Mouse (Mus musculus): Measurements from ENCODE around the gene Hoxd13. TPM values are rescaled to one million over a fixed set of nuclear protein-coding genes. Genes with fewer than 3 reads are reported as not detected.
A peak's percentile ranks its signal among the peaks of the same experiment; 100 is the strongest.

Gene Hoxd13
- total and polyA plus RNA-seq, 2 experiments from 2014 or later, result not detected

DNA sequence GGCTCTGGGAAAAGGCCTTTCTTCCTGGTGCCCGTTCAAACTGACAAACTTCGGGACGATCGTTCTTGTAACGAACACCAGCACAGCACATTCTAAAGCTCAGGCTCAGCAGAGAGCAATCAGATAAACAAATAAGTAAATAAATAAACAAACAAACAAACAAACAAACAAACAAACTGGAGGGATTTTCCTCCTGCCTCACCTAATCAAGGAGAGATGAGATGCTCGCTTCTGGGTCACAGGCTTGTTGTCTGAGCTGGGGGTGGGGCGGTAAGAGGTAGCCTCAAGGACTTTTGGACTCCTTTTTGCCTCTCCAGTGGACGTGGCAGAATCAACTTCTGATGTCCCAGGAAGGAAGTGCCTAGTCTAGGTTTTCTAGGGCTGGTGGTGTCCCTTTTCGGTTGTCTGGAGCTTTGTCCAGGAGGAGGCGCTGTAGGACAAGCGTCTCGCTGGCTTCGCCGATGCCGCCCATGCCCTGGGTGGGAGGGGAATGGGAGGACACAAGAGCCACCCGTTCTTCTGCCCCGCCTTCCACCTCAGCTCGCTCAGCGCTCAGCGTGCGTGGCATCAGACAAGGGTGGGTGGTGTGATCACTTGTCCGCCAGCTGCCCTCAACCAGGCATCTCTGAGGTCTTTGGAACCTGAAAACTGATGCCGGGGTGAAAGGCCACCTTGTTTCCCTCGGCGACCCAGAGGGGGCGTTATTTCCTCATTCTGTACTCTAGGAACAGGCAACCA, 47.6 kb downstream of the Hoxd13 start:
- Histone ChIP-seq H3K4me3 (ENCODE audit: low read depth, low read length) (peak overlapping the region; percentile 8; the same call in 1 of the 2 replicates), H3K27ac (ENCODE audit: low read depth, low read length) (no peak overlapping the region), H3K27me3 (ENCODE audit: insufficient read depth, low read length) (peaks cover 89% of the 10 kb centered on the region), H3K9me3 (ENCODE audit: low read length) (no peaks in the 10 kb centered on the region), H3K4me2 (ENCODE audit: low read depth) (peak overlapping the region; percentile 17; the same call in 1 of the 2 replicates), H3K9ac (no peak overlapping the region), H3K36me3 (ENCODE audit: insufficient read depth) (no peaks in the 10 kb centered on the region), H3K4me1 (ENCODE audit: insufficient read depth) (no peaks in the 10 kb centered on the region)
- 2% methylated on average over 26 of the region's 26 CpGs for WGBS
- TF ChIP-seq CTCF (IDR thresholded peaks at IDR 0.05; ENCODE audit: low read depth), result peak; percentile 92
- DNase-seq (peak; percentile 87), ATAC-seq (peak; percentile 73)

DNA sequence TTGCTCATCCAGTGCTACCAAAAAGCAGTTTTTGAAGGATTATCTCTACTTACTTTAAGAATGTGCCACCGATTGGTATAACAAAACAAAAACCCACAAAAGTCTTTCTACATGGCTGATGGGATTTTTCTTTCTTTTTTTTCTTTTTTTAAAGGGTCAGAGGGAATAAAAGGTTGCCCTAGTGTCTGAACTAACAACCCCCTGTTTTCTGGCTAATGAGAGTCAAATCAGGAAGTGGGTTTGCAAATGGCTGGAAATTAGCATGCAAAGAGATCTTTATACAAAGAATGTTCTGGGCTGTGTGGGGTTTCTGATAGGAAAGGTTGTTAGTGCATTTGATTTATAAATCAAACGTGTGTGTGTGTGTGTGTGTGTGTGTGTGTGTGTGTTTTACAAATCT, 52.3 kb downstream of the Hoxd13 start:
- 4% methylated on average over 2 of the region's 2 CpGs for WGBS
- Histone ChIP-seq H3K4me1 (ENCODE audit: insufficient read depth) (no peaks in the 10 kb centered on the region), H3K27ac (ENCODE audit: low read depth, low read length) (no peak overlapping the region), H3K27me3 (ENCODE audit: insufficient read depth, low read length) (peaks cover 100% of the 10 kb centered on the region), H3K4me3 (ENCODE audit: low read depth, low read length) (no peak overlapping the region), H3K36me3 (ENCODE audit: insufficient read depth) (no peaks in the 10 kb centered on the region), H3K9me3 (ENCODE audit: low read length) (no peaks in the 10 kb centered on the region), H3K9ac (no peak overlapping the region), H3K4me2 (ENCODE audit: low read depth) (no peak overlapping the region)
- ATAC-seq (no peak), DNase-seq (no peak)
- TF ChIP-seq CTCF (IDR thresholded peaks at IDR 0.05; ENCODE audit: low read depth), result no peak

DNA sequence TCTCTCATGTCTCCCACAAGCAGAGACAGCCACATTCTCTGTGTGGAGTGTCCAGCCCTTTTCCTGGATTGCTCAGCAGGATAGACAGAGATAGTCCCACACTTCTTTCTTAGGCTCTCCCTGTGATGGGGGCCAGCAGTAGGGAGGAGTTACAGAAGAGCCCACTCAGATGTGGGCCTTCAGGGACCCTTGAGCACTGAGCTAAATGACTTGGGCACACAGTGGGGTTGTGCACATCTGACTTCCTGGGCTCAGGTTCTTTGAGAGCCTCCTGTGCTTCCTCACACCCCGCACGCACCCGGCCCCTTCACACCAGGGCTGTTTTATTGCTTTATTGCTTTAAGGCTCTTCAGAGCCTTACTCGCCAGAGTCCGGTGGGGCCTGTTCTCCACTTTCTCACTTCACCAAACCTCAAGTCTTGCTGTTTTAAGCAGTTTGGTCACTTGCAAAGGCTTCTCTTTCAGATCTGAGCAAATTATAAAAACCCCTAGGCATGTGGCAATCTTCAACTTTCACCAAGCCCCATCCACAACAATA, 52.9 kb downstream of the Hoxd13 start:
- Histone ChIP-seq H3K4me3 (ENCODE audit: low read depth, low read length) (no peak overlapping the region), H3K27me3 (ENCODE audit: insufficient read depth, low read length) (peaks cover 100% of the 10 kb centered on the region), H3K4me1 (ENCODE audit: insufficient read depth) (no peaks in the 10 kb centered on the region), H3K9ac (no peak overlapping the region), H3K9me3 (ENCODE audit: low read length) (no peaks in the 10 kb centered on the region), H3K36me3 (ENCODE audit: insufficient read depth) (no peaks in the 10 kb centered on the region), H3K27ac (ENCODE audit: low read depth, low read length) (no peak overlapping the region), H3K4me2 (ENCODE audit: low read depth) (no peak overlapping the region)
- 6% methylated on average over 5 of the region's 5 CpGs for WGBS
- no peak for DNase-seq
- no peak for ATAC-seq
- TF ChIP-seq CTCF (IDR thresholded peaks at IDR 0.05; ENCODE audit: low read depth), result no peak

Small RNA genes lying within 50 kb of the gene (microRNA-seq; reads per million reads assigned to microRNA genes)
- 0 reads per million in 2 experiments for gene Gm44463

Other genes with a start within 250 kb of the Hoxd13 start
- 47.5 and 67.5 TPM in 2 replicates for gene Lnpk, start 88.9 kb upstream of the Hoxd13 start, total RNA-seq (2014; rRNA removed)
- 22.7 and 32.6 TPM in 2 replicates for gene Lnpk, start 88.9 kb upstream of the Hoxd13 start, polyA plus RNA-seq (2015; fragmentation: Nextera tagmentation; extraction: Ambion mirVana)
- gene Evx2, start 8.8 kb upstream of the Hoxd13 start, total RNA-seq (2014; rRNA removed), result not detected in 2 replicates
- not detected in 2 replicates for gene Evx2, start 8.8 kb upstream of the Hoxd13 start, polyA plus RNA-seq (2015; fragmentation: Nextera tagmentation; extraction: Ambion mirVana)
- not detected in 2 replicates for gene Hoxd12, start 6.7 kb downstream of the Hoxd13 start, total RNA-seq (2014; rRNA removed)
- not detected in 2 replicates for gene Hoxd12, start 6.7 kb downstream of the Hoxd13 start, polyA plus RNA-seq (2015; fragmentation: Nextera tagmentation; extraction: Ambion mirVana)
- not detected in 2 replicates for gene Hoxd11, start 11.2 kb downstream of the Hoxd13 start, total RNA-seq (2014; rRNA removed)
- gene Hoxd11, start 11.2 kb downstream of the Hoxd13 start, polyA plus RNA-seq (2015; fragmentation: Nextera tagmentation; extraction: Ambion mirVana), result not detected in 2 replicates
- gene Hoxd10, start 23.6 kb downstream of the Hoxd13 start, total RNA-seq (2014; rRNA removed), result not detected in 2 replicates
- not detected in 2 replicates for gene Hoxd10, start 23.6 kb downstream of the Hoxd13 start, polyA plus RNA-seq (2015; fragmentation: Nextera tagmentation; extraction: Ambion mirVana)
- not detected in 2 replicates for gene Hoxd9, start 29.4 kb downstream of the Hoxd13 start, total RNA-seq (2014; rRNA removed)
- not detected in 2 replicates for gene Hoxd9, start 29.4 kb downstream of the Hoxd13 start, polyA plus RNA-seq (2015; fragmentation: Nextera tagmentation; extraction: Ambion mirVana)
- 0.10 TPM in 1 of 2 replicates, not detected in the other for gene Hoxd8, start 36.3 kb downstream of the Hoxd13 start, total RNA-seq (2014; rRNA removed)
- gene Hoxd8, start 36.3 kb downstream of the Hoxd13 start, polyA plus RNA-seq (2015; fragmentation: Nextera tagmentation; extraction: Ambion mirVana), result 0.22 TPM in 1 of 2 replicates, not detected in the other
- not detected in 2 replicates for gene Hoxd3, start 43.6 kb downstream of the Hoxd13 start, total RNA-seq (2014; rRNA removed)
- not detected in 2 replicates for gene Hoxd3, start 43.6 kb downstream of the Hoxd13 start, polyA plus RNA-seq (2015; fragmentation: Nextera tagmentation; extraction: Ambion mirVana)
- gene Hoxd4, start 43.6 kb downstream of the Hoxd13 start, total RNA-seq (2014; rRNA removed), result not detected in 2 replicates
- not detected in 2 replicates for gene Hoxd4, start 43.6 kb downstream of the Hoxd13 start, polyA plus RNA-seq (2015; fragmentation: Nextera tagmentation; extraction: Ambion mirVana)
- gene Gm28230, start 58.4 kb downstream of the Hoxd13 start, total RNA-seq (2014; rRNA removed), result not detected in 2 replicates
- gene Gm28230, start 58.4 kb downstream of the Hoxd13 start, polyA plus RNA-seq (2015; fragmentation: Nextera tagmentation; extraction: Ambion mirVana), result not detected in 2 replicates
- gene Hoxd1, start 94.7 kb downstream of the Hoxd13 start, total RNA-seq (2014; rRNA removed), result not detected in 2 replicates
- gene Hoxd1, start 94.7 kb downstream of the Hoxd13 start, polyA plus RNA-seq (2015; fragmentation: Nextera tagmentation; extraction: Ambion mirVana), result not detected in 2 replicates
- gene Mtx2, start 157.5 kb downstream of the Hoxd13 start, total RNA-seq (2014; rRNA removed), result 105 and 120 TPM in 2 replicates
- 131 and 145 TPM in 2 replicates for gene Mtx2, start 157.5 kb downstream of the Hoxd13 start, polyA plus RNA-seq (2015; fragmentation: Nextera tagmentation; extraction: Ambion mirVana)